Mouse (Mus musculus): ENCODE data around the gene Ythdc1. TPM values are rescaled to one million over a fixed set of nuclear protein-coding genes. Genes with fewer than 3 reads are reported as not detected.

Ythdc1 gene
- total and polyA plus RNA-seq, 2 experiments from 2014 or later: 29.6 to 47.1 TPM

DNA sequence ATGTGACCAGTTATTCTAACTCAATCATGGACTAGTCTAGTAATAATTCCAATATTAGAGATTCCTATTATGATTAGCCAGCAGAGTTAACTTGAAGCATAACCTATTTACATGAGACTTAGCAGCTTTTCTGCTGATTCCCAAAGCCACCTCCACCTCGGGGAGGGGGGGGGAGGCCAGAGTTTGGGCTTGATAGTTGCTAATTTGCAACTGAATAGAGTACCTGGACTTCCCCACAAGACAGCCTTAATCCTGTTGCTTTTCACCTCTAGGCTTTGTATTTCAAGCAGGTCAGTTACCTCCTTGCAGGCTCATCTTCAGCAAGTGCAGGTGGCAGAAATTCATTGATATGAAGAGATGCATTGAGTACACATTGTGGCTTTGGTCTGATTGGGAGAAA, 53.7 kb downstream of the Ythdc1 start:
- 11% methylated on average over 1 of the region's 1 CpGs for WGBS
- Histone ChIP-seq H3K4me3 (ENCODE audit: low read depth, low read length) (no peak overlapping the region), H3K27ac (ENCODE audit: low read depth, low read length) (no peak overlapping the region), H3K4me1 (ENCODE audit: insufficient read depth, low read length) (no peaks in the 10 kb centered on the region), H3K9me3 (ENCODE audit: low read length) (no peaks in the 10 kb centered on the region), H3K27me3 (ENCODE audit: insufficient read depth, low read length) (no peaks in the 10 kb centered on the region), H3K9ac (replicated peaks; ENCODE audit: low read length, poor library complexity, severe bottlenecking) (no peak overlapping the region), H3K36me3 (ENCODE audit: insufficient read depth, low read length) (no peaks in the 10 kb centered on the region), H3K4me2 (ENCODE audit: low read depth, low read length, poor library complexity, severe bottlenecking) (no peak overlapping the region)
- TF ChIP-seq CTCF (IDR thresholded peaks at IDR 0.05): no peak
- DNase-seq (ENCODE audit: low spot score) (no peak), ATAC-seq (ENCODE audit: low FRiP score) (no peak)

GRCm38 (mm10) chr5:86858336-86858735, 54.3 kb downstream of the Ythdc1 start:
- no peaks in the 10 kb centered on the region for H3K36me3 ChIP-seq (ENCODE audit: insufficient read depth, low read length)
- no peaks in the 10 kb centered on the region for H3K27me3 ChIP-seq (ENCODE audit: insufficient read depth, low read length)
- no peaks in the 10 kb centered on the region for H3K9me3 ChIP-seq (ENCODE audit: low read length)
- no peak overlapping the region for H3K4me2 ChIP-seq (ENCODE audit: low read depth, low read length, poor library complexity, severe bottlenecking)
- no peak for TF ChIP-seq CTCF (IDR thresholded peaks at IDR 0.05)
- H3K9ac ChIP-seq (replicated peaks; ENCODE audit: low read length, poor library complexity, severe bottlenecking): no peak overlapping the region
- H3K4me1 ChIP-seq (ENCODE audit: insufficient read depth, low read length): no peaks in the 10 kb centered on the region
- WGBS: 44% methylated on average over 3 of the region's 3 CpGs
- DNase-seq (ENCODE audit: low spot score) (no peak), ATAC-seq (ENCODE audit: low FRiP score) (no peak)
- no peak overlapping the region for H3K4me3 ChIP-seq (ENCODE audit: low read depth, low read length)
- no peak overlapping the region for H3K27ac ChIP-seq (ENCODE audit: low read depth, low read length)

DNA sequence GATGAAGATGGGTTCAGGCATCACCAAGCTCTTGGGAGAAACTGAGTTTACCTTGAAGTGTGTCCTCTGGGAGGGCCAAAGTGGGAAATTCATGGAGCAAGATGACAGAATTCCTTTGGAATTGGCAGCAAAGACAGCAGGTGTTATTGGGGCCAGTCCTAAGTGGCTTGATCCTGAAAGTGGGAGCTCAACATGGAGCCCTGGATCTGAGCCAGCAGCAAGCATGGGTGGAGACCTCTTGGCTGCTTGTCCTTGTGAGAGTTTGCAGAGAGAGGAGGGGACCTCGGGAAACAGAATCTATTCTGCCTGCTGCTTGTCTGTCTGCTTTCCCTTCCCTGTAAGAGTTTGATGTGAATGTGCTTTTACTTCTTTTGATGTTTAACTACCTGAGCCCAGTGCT, 67.9 kb downstream of the Ythdc1 start:
- H3K36me3 ChIP-seq (ENCODE audit: insufficient read depth, low read length): no peaks in the 10 kb centered on the region
- ATAC-seq (ENCODE audit: low FRiP score) (no peak), DNase-seq (ENCODE audit: low spot score) (no peak)
- H3K9me3 ChIP-seq (ENCODE audit: low read length): no peaks in the 10 kb centered on the region
- H3K9ac ChIP-seq (replicated peaks; ENCODE audit: low read length, poor library complexity, severe bottlenecking): no peak overlapping the region
- H3K4me3 ChIP-seq (ENCODE audit: low read depth, low read length): no peak overlapping the region
- H3K27ac ChIP-seq (ENCODE audit: low read depth, low read length): no peak overlapping the region
- no peak overlapping the region for H3K4me2 ChIP-seq (ENCODE audit: low read depth, low read length, poor library complexity, severe bottlenecking)
- no peaks in the 10 kb centered on the region for H3K27me3 ChIP-seq (ENCODE audit: insufficient read depth, low read length)
- TF ChIP-seq CTCF (IDR thresholded peaks at IDR 0.05): no peak
- 53% methylated on average over 1 of the region's 1 CpGs for WGBS
- H3K4me1 ChIP-seq (ENCODE audit: insufficient read depth, low read length): no peaks in the 10 kb centered on the region

Other genes with a start within 250 kb of the Ythdc1 start
- gene Tmprss11f, start 171.8 kb upstream of the Ythdc1 start, total RNA-seq (2014; rRNA removed): not detected in 2 replicates
- gene Tmprss11f, start 171.8 kb upstream of the Ythdc1 start, polyA plus RNA-seq (2015; fragmentation: Nextera tagmentation; extraction: Ambion mirVana): not detected in 2 replicates
- not detected in 2 replicates for gene Tmprss11b, start 127.9 kb upstream of the Ythdc1 start, total RNA-seq (2014; rRNA removed)
- not detected in 2 replicates for gene Tmprss11b, start 127.9 kb upstream of the Ythdc1 start, polyA plus RNA-seq (2015; fragmentation: Nextera tagmentation; extraction: Ambion mirVana)
- 0.28 TPM in 1 of 2 replicates, not detected in the other for gene Tmprss11e, start 58.4 kb upstream of the Ythdc1 start, total RNA-seq (2014; rRNA removed)
- not detected in 2 replicates for gene Tmprss11e, start 58.4 kb upstream of the Ythdc1 start, polyA plus RNA-seq (2015; fragmentation: Nextera tagmentation; extraction: Ambion mirVana)
- gene Ugt2b34, start 102.7 kb downstream of the Ythdc1 start, total RNA-seq (2014; rRNA removed): not detected in 2 replicates
- gene Ugt2b34, start 102.7 kb downstream of the Ythdc1 start, polyA plus RNA-seq (2015; fragmentation: Nextera tagmentation; extraction: Ambion mirVana): not detected in 2 replicates
- not detected in 2 replicates for gene Ugt2b1, start 122.3 kb downstream of the Ythdc1 start, total RNA-seq (2014; rRNA removed)
- not detected in 2 replicates for gene Ugt2b1, start 122.3 kb downstream of the Ythdc1 start, polyA plus RNA-seq (2015; fragmentation: Nextera tagmentation; extraction: Ambion mirVana)
- not detected in 2 replicates for gene Ugt2b35, start 196.6 kb downstream of the Ythdc1 start, total RNA-seq (2014; rRNA removed)
- gene Ugt2b35, start 196.6 kb downstream of the Ythdc1 start, polyA plus RNA-seq (2015; fragmentation: Nextera tagmentation; extraction: Ambion mirVana): not detected in 2 replicates